8 mouse cellular contexts compared by ENCODE assay signal in genomic region chr1:153550814-153551213, GRCm38 (mm10). TPM values are rescaled to one million over a fixed set of nuclear protein-coding genes. Genes with fewer than 3 reads are reported as not detected.
DNase-seq lines count a peak whose midpoint lies in the region; ATAC-seq and TF ChIP-seq lines count a peak whose summit lies in the region.

No protein-coding gene starts in this region.

- 25% methylated on average over 3 of the region's 3 CpGs for WGBS in hindbrain, embryonic 12.5 days
- WGBS in midbrain, embryonic 13.5 days: 27% methylated on average over 3 of the region's 3 CpGs

- no peaks in the 10 kb centered on the region for H3K27me3 ChIP-seq in hindbrain, embryonic 12.5 days
- H3K27me3 ChIP-seq in midbrain, embryonic 13.5 days: peaks cover 4% of the 10 kb centered on the region; the same call in 1 of the 2 replicates

- no peaks in the 10 kb centered on the region for H3K36me3 ChIP-seq in hindbrain, embryonic 12.5 days
- no peaks in the 10 kb centered on the region for H3K36me3 ChIP-seq in midbrain, embryonic 13.5 days

- H3K4me3 ChIP-seq in hindbrain, embryonic 12.5 days: no peak overlapping the region
- H3K4me3 ChIP-seq in left cerebral cortex, adult 2 months: no peak overlapping the region
- H3K4me3 ChIP-seq in midbrain, embryonic 13.5 days (replicated peaks): no peak overlapping the region

- H3K9ac ChIP-seq in hindbrain, embryonic 12.5 days: no peak overlapping the region
- H3K9ac ChIP-seq in midbrain, embryonic 13.5 days (replicated peaks): no peak overlapping the region

- intact Hi-C loops in left cerebral cortex, adult 2 months (cut with DNase I): no loop called here

- DNase-seq in left cerebral cortex, adult 11 months (ENCODE audit: low spot score): peak; percentile 28
- no peak for DNase-seq in left cerebral cortex, adult 8-10 months (ENCODE audit: low spot score in 2 of 2)
- DNase-seq in R1 (ENCODE audit: low read depth, low spot score): peak; percentile 77
- peak; percentile 47 to 50 for DNase-seq in cerebellum, postnatal 36 days
- DNase-seq in left cerebral cortex, adult 2 months (ENCODE audit: extremely low spot score in 1 of 2, low spot score in 2 of 2): peak in 1 of 2 experiments; percentile 42
- peak; percentile 69 for DNase-seq in thymus, postnatal 25 days

- peaks cover 6% of the 10 kb centered on the region; the same call in 1 of the 2 replicates for H3K4me1 ChIP-seq in hindbrain, embryonic 12.5 days
- H3K4me1 ChIP-seq in midbrain, embryonic 13.5 days (replicated peaks): peaks cover 3% of the 10 kb centered on the region; the same call in 1 of the 2 replicates

- no peaks in the 10 kb centered on the region for H3K9me3 ChIP-seq in hindbrain, embryonic 12.5 days (replicated peaks)
- H3K9me3 ChIP-seq in midbrain, embryonic 13.5 days: no peaks in the 10 kb centered on the region

- no peak overlapping the region for H3K27ac ChIP-seq in hindbrain, embryonic 12.5 days
- no peak overlapping the region for H3K27ac ChIP-seq in left cerebral cortex, adult 2 months
- H3K27ac ChIP-seq in midbrain, embryonic 13.5 days: no peak overlapping the region

- peak; percentile 57 for TF ChIP-seq CTCF in left cerebral cortex, adult 2 months (IDR thresholded peaks at IDR 0.05)

- H3K4me2 ChIP-seq in hindbrain, embryonic 12.5 days (replicated peaks): no peak overlapping the region
- no peak overlapping the region for H3K4me2 ChIP-seq in midbrain, embryonic 13.5 days (replicated peaks)

- peak; percentile 29; the same call in 1 of the 2 replicates for ATAC-seq in hindbrain, embryonic 12.5 days (ENCODE audit: low FRiP score)
- ATAC-seq in midbrain, embryonic 13.5 days: peak; percentile 56; the same call in 1 of the 2 replicates

RNA-seq across cellular contexts. Expression of gene Npl, which starts 1.0 kb away (rescaled TPM):
- 1 to 10 TPM; 5.1 to 7.2 (median 6.2) TPM for total RNA-seq in left cerebral cortex, adult 8-10 months (2022)
- polyA plus RNA-seq in hindbrain, embryonic 12.5 days (2016; fragmentation: Nextera tagmentation; extraction: Ambion mirVana): 14.4 and 14.7 TPM in 2 replicates
- total RNA-seq in left cerebral cortex, adult 2 months (2021): 1 to 10 TPM; 5.4 to 6.0 TPM
- polyA plus RNA-seq in midbrain, embryonic 13.5 days (2015; fragmentation: Nextera tagmentation; extraction: Ambion mirVana): 10.0 and 12.2 TPM in 2 replicates

Comparison
In these comparisons a context has a peak if more than half of its experiments do, and no peak if none do; other contexts are left out.
1. DNase-seq: peak in left cerebral cortex, adult 11 months (single experiment), R1 (single experiment), cerebellum, postnatal 36 days (2 of 2) and thymus, postnatal 25 days (single experiment); none in left cerebral cortex, adult 8-10 months (0 of 2).